Mouse (Mus musculus): Measurements from ENCODE around the gene Tex29. TPM values are rescaled to one million over a fixed set of nuclear protein-coding genes. Genes with fewer than 3 reads are reported as not detected.

Tex29 gene
- polyA plus RNA-seq, 1 experiment from 2014 or later, result not detected

DNA sequence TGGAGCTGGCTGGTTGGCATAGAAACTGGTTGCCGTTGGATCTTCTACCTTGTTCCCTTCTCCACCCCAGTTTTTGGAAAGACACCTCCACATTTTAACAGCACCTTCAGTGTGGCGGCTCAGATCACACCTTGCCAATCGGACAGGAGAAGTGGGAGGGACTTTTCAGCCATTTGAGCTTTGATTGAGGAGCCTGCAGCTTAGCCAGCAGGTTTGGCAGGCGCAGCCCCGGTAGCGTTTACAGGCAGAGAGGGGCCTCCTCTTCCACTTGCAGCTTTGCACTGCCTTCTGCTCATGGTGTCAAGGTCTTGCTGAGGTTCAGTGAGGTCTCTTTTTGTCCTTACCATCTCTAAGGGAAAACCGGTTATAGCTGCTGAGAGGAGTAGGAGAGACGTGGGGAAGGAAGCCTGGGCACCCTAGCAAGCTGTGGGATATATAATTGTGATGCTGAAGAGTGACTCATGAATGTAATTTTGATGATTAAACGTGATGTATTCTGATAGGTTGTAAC lies 17.7 kb upstream of the Tex29 start:
- H3K4me2 ChIP-seq (ENCODE audit: low read depth, low read length), result no peak overlapping the region
- H3K9me3 ChIP-seq (replicated peaks; ENCODE audit: control insufficient read depth, low read length), result no peaks in the 10 kb centered on the region
- H3K4me3 ChIP-seq (replicated peaks; ENCODE audit: low read length), result no peak overlapping the region
- no peaks in the 10 kb centered on the region for H3K27me3 ChIP-seq (ENCODE audit: control insufficient read depth, insufficient read depth, low read length)
- H3K4me1 ChIP-seq (ENCODE audit: control insufficient read depth, insufficient read depth, low read length), result no peaks in the 10 kb centered on the region
- 59% methylated on average over 9 of the region's 9 CpGs for WGBS
- ATAC-seq (ENCODE audit: insufficient read depth, low FRiP score), result no peak
- H3K36me3 ChIP-seq (ENCODE audit: control insufficient read depth, insufficient read depth, low read length), result peaks cover 20% of the 10 kb centered on the region
- H3K9ac ChIP-seq (ENCODE audit: low read length), result no peak overlapping the region
- no peak overlapping the region for H3K27ac ChIP-seq (ENCODE audit: low read length)

DNA sequence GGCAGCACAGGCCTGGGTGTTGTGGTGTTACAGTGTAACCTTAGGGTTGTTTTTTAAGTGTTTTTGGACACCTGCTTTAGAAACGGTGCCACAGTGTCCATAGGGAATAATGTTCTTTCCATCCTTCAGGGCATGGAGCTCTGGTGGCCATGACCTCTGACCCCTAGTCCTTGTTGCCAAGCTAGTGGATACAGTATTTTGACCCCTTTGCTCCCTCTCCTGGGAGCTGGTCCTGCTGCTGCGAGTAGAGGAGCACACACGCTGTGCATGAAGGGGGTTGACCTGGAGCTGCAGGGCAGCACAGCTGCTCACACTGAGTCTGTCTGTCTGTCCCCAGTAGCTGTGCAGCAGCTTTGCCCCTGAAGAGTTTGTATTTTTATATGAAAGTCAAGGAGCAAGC lies 14.5 kb upstream of the Tex29 start:
- no peak for ATAC-seq (ENCODE audit: insufficient read depth, low FRiP score)
- Histone ChIP-seq H3K36me3 (ENCODE audit: control insufficient read depth, insufficient read depth, low read length) (0 out of 2 replicates have a peak, but pooled peaks cover 3% of the 10 kb centered on the region), H3K9me3 (replicated peaks; ENCODE audit: control insufficient read depth, low read length) (no peaks in the 10 kb centered on the region), H3K27me3 (ENCODE audit: control insufficient read depth, insufficient read depth, low read length) (no peaks in the 10 kb centered on the region), H3K4me3 (replicated peaks; ENCODE audit: low read length) (no peak overlapping the region), H3K4me2 (ENCODE audit: low read depth, low read length) (no peak overlapping the region), H3K27ac (ENCODE audit: low read length) (no peak overlapping the region), H3K4me1 (ENCODE audit: control insufficient read depth, insufficient read depth, low read length) (no peaks in the 10 kb centered on the region), H3K9ac (ENCODE audit: low read length) (no peak overlapping the region)
- 67% methylated on average over 3 of the region's 3 CpGs for WGBS

DNA sequence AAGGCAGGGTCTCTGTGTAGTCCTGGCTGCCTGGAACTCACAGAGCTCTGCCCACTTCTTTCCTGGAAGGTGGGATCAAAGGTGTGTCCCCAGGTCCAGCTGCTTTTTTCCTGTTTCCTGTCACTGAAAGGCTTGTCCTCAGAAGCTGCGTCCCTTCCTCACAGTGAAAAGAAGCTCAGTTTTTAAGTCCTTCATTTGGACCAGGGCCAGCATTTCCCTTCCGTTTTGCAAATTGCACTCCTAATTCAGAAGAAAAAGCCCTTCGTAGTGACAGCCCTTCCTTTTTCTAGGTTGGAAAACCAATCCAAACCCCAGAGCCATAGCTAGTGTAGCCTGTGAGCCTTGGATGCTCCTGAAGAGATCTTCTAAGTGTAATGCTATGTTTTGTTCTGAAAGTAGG lies 13.0 kb upstream of the Tex29 start:
- 71% methylated on average over 3 of the region's 3 CpGs for WGBS
- H3K27me3 ChIP-seq (ENCODE audit: control insufficient read depth, insufficient read depth, low read length), result no peaks in the 10 kb centered on the region
- no peak overlapping the region for H3K27ac ChIP-seq (ENCODE audit: low read length)
- H3K36me3 ChIP-seq (ENCODE audit: control insufficient read depth, insufficient read depth, low read length), result no peaks in the 10 kb centered on the region
- no peak overlapping the region for H3K9ac ChIP-seq (ENCODE audit: low read length)
- H3K4me3 ChIP-seq (replicated peaks; ENCODE audit: low read length), result no peak overlapping the region
- ATAC-seq (ENCODE audit: insufficient read depth, low FRiP score), result no peak
- H3K4me1 ChIP-seq (ENCODE audit: control insufficient read depth, insufficient read depth, low read length), result no peaks in the 10 kb centered on the region
- no peaks in the 10 kb centered on the region for H3K9me3 ChIP-seq (replicated peaks; ENCODE audit: control insufficient read depth, low read length)
- no peak overlapping the region for H3K4me2 ChIP-seq (ENCODE audit: low read depth, low read length)

DNA sequence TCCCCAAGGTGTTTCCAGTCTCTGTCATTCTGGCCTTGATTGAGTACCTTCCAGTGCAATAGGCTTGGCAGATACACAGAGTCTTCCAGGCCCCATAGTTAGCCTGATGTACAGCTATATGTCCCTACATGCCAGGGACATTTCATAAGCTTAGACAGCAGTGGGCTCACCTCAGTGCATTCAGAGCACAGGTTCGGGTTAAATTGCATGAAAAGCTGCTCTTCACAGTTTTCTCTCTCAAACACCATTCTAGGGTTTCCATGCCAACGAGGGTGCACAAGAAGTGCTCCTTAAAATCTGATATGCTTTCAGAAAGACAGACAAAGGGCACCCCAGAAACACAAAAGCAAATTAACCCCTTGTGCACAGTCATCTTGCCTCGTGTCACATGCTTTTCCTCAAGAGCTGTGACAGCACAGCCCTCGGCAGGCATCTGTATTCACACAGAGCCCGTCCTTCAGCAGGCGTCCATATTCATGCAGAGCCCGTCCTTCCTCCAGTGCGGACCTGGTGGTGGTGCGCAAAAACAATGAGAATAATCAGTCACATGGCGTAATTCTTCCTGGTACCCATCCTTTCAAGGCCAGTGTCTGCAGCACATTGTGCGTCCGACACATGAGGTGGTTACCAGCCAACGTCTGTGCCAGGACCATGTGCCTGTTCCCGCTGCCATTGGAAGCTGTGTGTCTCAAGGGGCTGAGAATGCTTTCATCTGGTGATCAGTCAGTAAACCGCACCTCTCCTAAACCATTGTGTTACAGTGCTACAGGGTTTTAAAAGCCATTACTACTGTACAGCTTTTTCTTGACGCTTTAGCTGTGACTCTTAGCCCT lies 9.8 kb upstream of the Tex29 start:
- no peak for ATAC-seq (ENCODE audit: insufficient read depth, low FRiP score)
- Histone ChIP-seq H3K36me3 (ENCODE audit: control insufficient read depth, insufficient read depth, low read length) (peaks cover 4% of the 10 kb centered on the region; the same call in 1 of the 2 replicates), H3K4me3 (replicated peaks; ENCODE audit: low read length) (no peak overlapping the region), H3K4me2 (ENCODE audit: low read depth, low read length) (no peak overlapping the region), H3K9me3 (replicated peaks; ENCODE audit: control insufficient read depth, low read length) (no peaks in the 10 kb centered on the region), H3K4me1 (ENCODE audit: control insufficient read depth, insufficient read depth, low read length) (no peaks in the 10 kb centered on the region), H3K9ac (ENCODE audit: low read length) (no peak overlapping the region), H3K27me3 (ENCODE audit: control insufficient read depth, insufficient read depth, low read length) (no peaks in the 10 kb centered on the region), H3K27ac (ENCODE audit: low read length) (no peak overlapping the region)
- WGBS, result 84% methylated on average over 16 of the region's 16 CpGs

DNA sequence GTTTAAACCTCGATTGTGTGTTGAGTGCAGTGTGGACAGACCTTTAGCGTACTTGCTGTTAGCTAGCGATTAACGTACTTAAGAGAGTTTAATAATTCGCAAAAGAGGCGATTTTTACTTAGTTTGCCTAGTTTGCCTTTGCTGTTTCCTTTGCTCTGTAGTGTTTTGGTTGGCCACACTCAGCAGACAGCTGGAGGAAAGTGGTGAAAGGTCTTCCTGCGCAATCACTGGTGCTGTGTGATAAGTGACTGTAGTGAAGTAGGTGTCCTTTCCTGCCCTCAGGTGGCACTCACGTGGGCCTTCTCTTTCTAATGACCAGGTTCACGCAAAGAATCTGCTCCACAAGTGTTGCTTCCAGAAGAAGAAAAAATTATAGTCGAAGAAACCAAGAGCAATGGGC lies 9.1 kb upstream of the Tex29 start:
- no peaks in the 10 kb centered on the region for H3K27me3 ChIP-seq (ENCODE audit: control insufficient read depth, insufficient read depth, low read length)
- H3K4me2 ChIP-seq (ENCODE audit: low read depth, low read length), result no peak overlapping the region
- H3K36me3 ChIP-seq (ENCODE audit: control insufficient read depth, insufficient read depth, low read length), result peaks cover 4% of the 10 kb centered on the region; the same call in 1 of the 2 replicates
- no peak overlapping the region for H3K9ac ChIP-seq (ENCODE audit: low read length)
- WGBS, result 90% methylated on average over 10 of the region's 10 CpGs
- H3K9me3 ChIP-seq (replicated peaks; ENCODE audit: control insufficient read depth, low read length), result no peaks in the 10 kb centered on the region
- no peak for ATAC-seq (ENCODE audit: insufficient read depth, low FRiP score)
- no peak overlapping the region for H3K27ac ChIP-seq (ENCODE audit: low read length)
- no peak overlapping the region for H3K4me3 ChIP-seq (replicated peaks; ENCODE audit: low read length)
- no peaks in the 10 kb centered on the region for H3K4me1 ChIP-seq (ENCODE audit: control insufficient read depth, insufficient read depth, low read length)

DNA sequence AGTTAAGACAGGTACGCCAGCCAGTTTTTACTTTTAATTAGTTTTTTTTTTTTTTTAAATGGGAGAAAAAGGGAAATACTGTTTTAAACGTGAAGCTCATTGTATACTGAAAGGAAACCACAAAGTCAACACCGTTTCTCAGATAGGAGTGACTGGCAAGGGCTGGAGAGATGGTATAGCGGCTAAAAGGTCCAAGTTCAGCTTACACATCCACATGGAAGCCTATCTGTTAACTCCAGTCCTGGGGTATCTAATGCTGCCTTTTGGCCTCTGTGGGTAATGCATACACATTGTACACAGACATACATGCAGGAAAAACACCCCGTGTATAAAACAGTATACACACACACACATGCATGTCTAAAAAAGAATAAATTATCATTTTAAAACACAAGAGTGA lies 8.3 kb upstream of the Tex29 start:
- Histone ChIP-seq H3K27ac (ENCODE audit: low read length) (no peak overlapping the region), H3K9ac (ENCODE audit: low read length) (no peak overlapping the region), H3K4me2 (ENCODE audit: low read depth, low read length) (no peak overlapping the region), H3K27me3 (ENCODE audit: control insufficient read depth, insufficient read depth, low read length) (no peaks in the 10 kb centered on the region), H3K4me3 (replicated peaks; ENCODE audit: low read length) (no peak overlapping the region), H3K4me1 (ENCODE audit: control insufficient read depth, insufficient read depth, low read length) (no peaks in the 10 kb centered on the region), H3K36me3 (ENCODE audit: control insufficient read depth, insufficient read depth, low read length) (peaks cover 4% of the 10 kb centered on the region; the same call in 1 of the 2 replicates), H3K9me3 (replicated peaks; ENCODE audit: control insufficient read depth, low read length) (no peaks in the 10 kb centered on the region)
- WGBS, result 75% methylated on average over 5 of the region's 5 CpGs
- ATAC-seq (ENCODE audit: insufficient read depth, low FRiP score), result no peak

DNA sequence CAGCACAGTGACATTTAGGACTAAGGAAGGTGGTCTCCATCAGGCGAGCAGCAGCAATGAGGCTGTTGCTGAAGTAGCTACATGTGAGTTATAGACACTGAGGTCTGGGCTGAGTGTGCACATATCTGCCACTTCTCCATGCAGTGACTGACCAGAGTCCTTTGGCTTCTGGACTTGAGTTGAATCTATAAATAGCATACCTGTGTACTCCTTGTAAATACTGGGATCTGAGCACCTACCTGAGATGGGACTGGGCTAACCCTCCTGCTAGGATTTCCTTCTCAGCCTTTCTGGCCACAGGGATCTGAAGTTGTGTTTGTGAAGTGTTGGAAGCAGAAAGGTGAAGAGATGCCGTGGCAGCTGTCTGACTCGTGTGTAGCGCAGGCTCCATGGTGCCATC lies 7.1 kb upstream of the Tex29 start:
- Histone ChIP-seq H3K4me3 (replicated peaks; ENCODE audit: low read length) (no peak overlapping the region), H3K4me1 (ENCODE audit: control insufficient read depth, insufficient read depth, low read length) (no peaks in the 10 kb centered on the region), H3K27me3 (ENCODE audit: control insufficient read depth, insufficient read depth, low read length) (no peaks in the 10 kb centered on the region), H3K9me3 (replicated peaks; ENCODE audit: control insufficient read depth, low read length) (no peaks in the 10 kb centered on the region), H3K9ac (ENCODE audit: low read length) (no peak overlapping the region), H3K27ac (ENCODE audit: low read length) (no peak overlapping the region), H3K4me2 (ENCODE audit: low read depth, low read length) (no peak overlapping the region), H3K36me3 (ENCODE audit: control insufficient read depth, insufficient read depth, low read length) (peaks cover 4% of the 10 kb centered on the region; the same call in 1 of the 2 replicates)
- 90% methylated on average over 4 of the region's 4 CpGs for WGBS
- ATAC-seq (ENCODE audit: insufficient read depth, low FRiP score), result no peak

DNA sequence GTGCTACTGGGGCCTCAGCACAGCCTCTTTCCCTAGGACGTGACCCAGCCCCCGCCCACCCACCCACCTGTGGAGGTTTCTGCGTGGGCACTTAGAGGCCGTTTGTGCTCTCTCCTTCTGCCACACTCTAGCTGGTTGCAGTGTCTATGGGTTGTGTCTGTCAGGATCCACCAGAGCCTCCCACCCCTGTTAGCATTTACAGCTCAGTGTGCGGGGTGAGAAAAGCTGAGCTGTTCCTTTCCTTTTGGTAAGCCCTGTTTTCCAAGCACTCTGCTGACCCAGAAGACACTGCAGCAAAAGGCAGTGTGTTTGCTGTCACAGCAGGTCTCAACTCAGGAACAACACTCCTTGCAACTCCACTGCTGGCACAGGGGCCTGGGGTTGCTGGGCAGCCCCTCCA lies 6.1 kb upstream of the Tex29 start:
- ATAC-seq (ENCODE audit: insufficient read depth, low FRiP score), result no peak
- H3K27me3 ChIP-seq (ENCODE audit: control insufficient read depth, insufficient read depth, low read length), result no peaks in the 10 kb centered on the region
- peaks cover 4% of the 10 kb centered on the region; the same call in 1 of the 2 replicates for H3K36me3 ChIP-seq (ENCODE audit: control insufficient read depth, insufficient read depth, low read length)
- H3K4me1 ChIP-seq (ENCODE audit: control insufficient read depth, insufficient read depth, low read length), result no peaks in the 10 kb centered on the region
- H3K4me2 ChIP-seq (ENCODE audit: low read depth, low read length), result no peak overlapping the region
- no peaks in the 10 kb centered on the region for H3K9me3 ChIP-seq (replicated peaks; ENCODE audit: control insufficient read depth, low read length)
- H3K27ac ChIP-seq (ENCODE audit: low read length), result no peak overlapping the region
- WGBS, result 81% methylated on average over 5 of the region's 5 CpGs
- H3K9ac ChIP-seq (ENCODE audit: low read length), result no peak overlapping the region
- H3K4me3 ChIP-seq (replicated peaks; ENCODE audit: low read length), result no peak overlapping the region

DNA sequence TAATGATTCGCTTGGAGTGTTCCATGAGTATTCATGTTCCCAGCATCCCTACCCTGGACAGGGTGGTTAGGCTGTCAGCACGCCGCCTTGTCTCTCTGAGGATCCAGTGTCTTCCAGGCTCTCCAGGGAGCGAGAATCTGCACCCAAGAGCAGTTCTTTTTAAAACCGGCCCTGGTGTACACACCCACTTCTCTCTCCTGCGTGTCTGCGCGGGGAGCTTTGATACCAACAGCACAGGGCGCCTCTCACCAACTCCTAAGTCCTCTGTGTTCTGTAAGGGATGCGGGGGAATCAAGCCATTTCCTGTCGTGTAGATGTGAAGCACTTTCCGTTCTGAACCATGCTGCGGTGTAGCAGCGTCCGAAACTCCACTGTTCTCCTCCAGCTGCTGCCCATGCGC lies 5.6 kb upstream of the Tex29 start:
- Histone ChIP-seq H3K27me3 (ENCODE audit: control insufficient read depth, insufficient read depth, low read length) (no peaks in the 10 kb centered on the region), H3K36me3 (ENCODE audit: control insufficient read depth, insufficient read depth, low read length) (peaks cover 4% of the 10 kb centered on the region; the same call in 1 of the 2 replicates)
- 88% methylated on average over 16 of the region's 16 CpGs for WGBS

More for the DNA sequence above, 5.6 kb upstream of the Tex29 start:
- Histone ChIP-seq H3K4me2 (ENCODE audit: low read depth, low read length) (no peak overlapping the region), H3K4me1 (ENCODE audit: control insufficient read depth, insufficient read depth, low read length) (no peaks in the 10 kb centered on the region), H3K27ac (ENCODE audit: low read length) (no peak overlapping the region), H3K4me3 (replicated peaks; ENCODE audit: low read length) (no peak overlapping the region), H3K9ac (ENCODE audit: low read length) (no peak overlapping the region), H3K9me3 (replicated peaks; ENCODE audit: control insufficient read depth, low read length) (no peaks in the 10 kb centered on the region)
- no peak for ATAC-seq (ENCODE audit: insufficient read depth, low FRiP score)

Data from stomach, embryonic 16.5 days (tissue).